Mouse (Mus musculus): ENCODE measurements around the gene Gm2016.
"Not testable (repeated sequence)": the region's sequence is repeated elsewhere in the genome, so short reads cannot be mapped to it uniquely, and the experiment has no call there.

Gm2016 gene

DNA sequence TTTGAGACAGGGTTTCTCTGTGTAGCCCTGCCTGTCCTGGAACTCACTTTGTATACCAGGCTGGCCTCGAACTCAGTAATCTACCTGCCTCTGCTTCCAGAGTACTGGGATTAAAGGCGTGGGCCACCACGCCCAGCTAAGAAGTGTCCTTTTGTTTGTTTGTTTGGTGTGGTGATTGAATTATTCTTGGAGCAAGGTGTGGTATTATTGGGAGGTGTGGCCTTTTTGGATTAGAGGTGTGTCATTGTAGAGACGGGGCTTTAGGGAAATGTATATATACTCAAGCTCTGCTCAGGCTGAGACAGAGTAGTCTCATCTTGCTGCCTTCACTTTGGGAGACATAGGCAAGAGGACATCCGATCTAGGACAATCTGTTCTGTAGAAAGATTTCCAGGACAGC is at the start of gene Gm2016:
Gene Gm2016, plus strand, starts transcription at position 301 of the 400 bp plus-strand sequence.
- not testable (repeated sequence) for H3K36me3 ChIP-seq (ENCODE audit: insufficient read depth, low read length); H3K27me3 ChIP-seq (ENCODE audit: insufficient read depth, low read length); H3K4me1 ChIP-seq (replicated peaks; ENCODE audit: low read depth, low read length); H3K9me3 ChIP-seq (ENCODE audit: low read length); H3K4me3 ChIP-seq (replicated peaks; ENCODE audit: low read length)

DNA sequence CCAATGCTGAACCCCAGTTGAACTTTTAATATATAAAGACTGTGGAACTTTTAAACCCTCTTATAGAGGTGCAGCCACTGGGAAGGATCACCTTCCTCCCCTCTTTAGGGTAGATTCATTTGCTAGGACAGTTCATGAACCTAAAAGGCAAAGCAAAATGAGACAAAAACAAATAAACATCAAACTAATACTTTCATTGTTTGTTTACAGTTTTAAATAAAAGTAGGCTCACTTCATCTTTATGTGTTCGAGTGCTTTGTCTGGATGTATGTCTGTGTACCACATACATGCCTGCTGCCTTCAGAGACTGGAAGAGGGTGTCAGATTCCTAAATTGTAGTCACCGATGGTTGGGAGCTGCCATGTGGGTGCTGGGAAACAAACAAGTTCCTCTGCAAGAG is 31.6 kb upstream of the Gm2016 start, which contains the start of gene Gm2001:
Gene Gm2001, minus strand, starts transcription at position 101 of the 400 bp plus-strand sequence.
- H3K36me3 ChIP-seq (ENCODE audit: insufficient read depth, low read length); H3K4me1 ChIP-seq (replicated peaks; ENCODE audit: low read depth, low read length); H3K27me3 ChIP-seq (ENCODE audit: insufficient read depth, low read length); H3K9me3 ChIP-seq (ENCODE audit: low read length); H3K4me3 ChIP-seq (replicated peaks; ENCODE audit: low read length): not testable (repeated sequence)

DNA sequence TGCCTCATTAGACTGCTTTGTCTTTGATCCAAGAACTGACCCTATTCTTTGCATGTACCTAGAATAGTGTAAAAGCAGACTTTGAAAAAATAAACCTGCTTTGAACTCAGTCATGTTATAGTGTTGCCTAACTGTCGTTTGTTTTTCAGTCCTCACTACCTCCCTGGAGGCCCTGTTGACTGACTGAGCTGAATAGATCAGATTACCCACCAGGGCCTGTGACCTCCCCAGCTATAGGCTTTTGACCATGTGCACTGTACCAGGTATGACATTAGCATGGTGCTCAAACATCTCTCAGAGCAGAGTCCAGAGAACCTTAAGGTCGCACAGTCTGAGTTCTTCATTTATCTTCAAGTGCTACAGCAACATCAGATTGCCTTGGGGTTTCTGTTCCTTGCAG is 23.2 kb upstream of the Gm2016 start:
- H3K27me3 ChIP-seq (ENCODE audit: insufficient read depth, low read length); H3K9me3 ChIP-seq (ENCODE audit: low read length); H3K4me3 ChIP-seq (replicated peaks; ENCODE audit: low read length); H3K4me1 ChIP-seq (replicated peaks; ENCODE audit: low read depth, low read length); H3K36me3 ChIP-seq (ENCODE audit: insufficient read depth, low read length): not testable (repeated sequence)

DNA sequence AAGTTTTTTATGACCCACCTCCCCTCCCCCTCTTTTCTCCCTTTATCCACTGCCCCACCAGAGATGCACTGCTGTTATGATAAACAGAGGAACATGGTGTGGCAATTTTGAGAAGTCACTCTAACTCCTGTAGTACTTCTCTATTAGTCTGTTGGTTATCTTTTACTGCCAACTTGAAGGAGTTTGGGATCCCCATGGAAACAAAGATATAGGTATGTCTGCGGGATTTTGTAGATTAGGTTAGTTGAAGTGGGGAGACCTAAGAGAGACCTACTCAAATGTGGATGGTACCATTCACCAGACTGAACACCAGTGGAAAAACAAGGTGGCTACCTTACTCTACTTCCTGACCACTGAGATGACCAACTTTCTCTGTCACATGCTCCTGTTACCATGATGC is 17.8 kb upstream of the Gm2016 start:
- not testable (repeated sequence) for H3K36me3 ChIP-seq (ENCODE audit: insufficient read depth, low read length); H3K4me1 ChIP-seq (replicated peaks; ENCODE audit: low read depth, low read length); H3K9me3 ChIP-seq (ENCODE audit: low read length); H3K27me3 ChIP-seq (ENCODE audit: insufficient read depth, low read length); H3K4me3 ChIP-seq (replicated peaks; ENCODE audit: low read length)

DNA sequence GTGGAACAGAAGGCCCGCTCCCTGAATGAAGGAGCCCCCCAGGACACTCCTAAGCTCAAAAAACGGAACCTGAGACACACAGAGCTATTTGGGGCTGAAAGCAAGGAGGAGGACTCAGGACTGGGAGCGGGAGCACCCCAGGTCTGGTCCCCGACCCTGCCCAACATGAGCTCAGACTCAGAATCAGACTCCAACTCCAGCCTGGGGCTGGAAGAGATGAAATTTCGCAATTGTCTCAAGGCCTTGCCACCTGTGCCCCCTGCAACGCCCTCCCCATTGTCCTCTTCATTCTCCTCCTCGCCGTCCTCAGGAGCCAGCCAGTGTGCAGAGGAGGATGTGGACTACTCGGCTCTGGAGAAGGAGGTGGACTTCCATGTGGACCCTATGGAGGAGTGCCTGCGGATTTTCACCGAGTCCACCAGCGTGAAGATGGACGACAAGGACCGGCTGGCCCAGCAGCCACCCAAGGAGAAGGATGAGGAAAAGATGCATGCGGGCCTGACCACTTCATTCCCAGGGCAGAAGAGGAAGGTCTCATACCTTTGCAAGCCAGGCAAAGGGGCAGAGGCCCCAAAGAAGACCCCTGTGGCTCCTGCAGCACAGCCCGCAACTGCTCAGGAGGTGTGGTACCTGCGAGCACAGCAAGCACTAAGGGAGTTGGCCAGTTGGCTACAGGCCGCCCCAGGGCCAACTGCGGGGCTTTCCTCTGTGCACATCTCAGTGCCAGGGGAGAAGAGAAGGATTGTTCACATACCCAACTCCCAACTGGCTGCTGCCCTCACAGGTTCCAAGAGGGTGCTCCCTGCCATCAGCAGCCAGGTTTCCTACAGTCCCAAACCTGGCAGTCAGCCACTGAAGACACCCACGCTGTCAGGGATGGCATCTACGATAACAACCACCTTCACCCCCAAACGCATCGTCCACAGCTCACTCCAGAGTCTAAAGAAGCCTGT is 11.9 kb upstream of the Gm2016 start:
- not testable (repeated sequence) for H3K27me3 ChIP-seq (ENCODE audit: insufficient read depth, low read length); H3K4me1 ChIP-seq (replicated peaks; ENCODE audit: low read depth, low read length); H3K4me3 ChIP-seq (replicated peaks; ENCODE audit: low read length); H3K36me3 ChIP-seq (ENCODE audit: insufficient read depth, low read length)
- peaks cover 21% of the 10 kb centered on the region for H3K9me3 ChIP-seq (ENCODE audit: low read length)

DNA sequence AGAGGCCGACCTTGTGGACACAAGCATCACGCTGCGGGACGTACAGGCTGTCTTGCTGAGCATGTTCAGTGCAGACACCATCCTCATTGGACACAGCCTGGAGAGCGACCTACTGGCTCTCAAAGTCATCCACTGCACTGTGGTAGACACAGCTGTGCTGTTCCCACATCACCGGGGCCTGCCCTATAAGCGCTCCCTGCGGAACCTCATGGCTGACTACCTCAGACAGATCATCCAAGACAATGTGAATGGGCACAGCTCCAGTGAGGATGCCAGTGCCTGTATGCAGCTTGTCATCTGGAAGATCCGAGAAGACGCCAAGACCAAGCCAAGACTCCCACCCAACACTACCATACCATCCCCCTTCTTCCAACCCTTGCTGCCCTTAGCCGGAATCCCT is 10.2 kb upstream of the Gm2016 start:
- H3K36me3 ChIP-seq (ENCODE audit: insufficient read depth, low read length); H3K4me1 ChIP-seq (replicated peaks; ENCODE audit: low read depth, low read length); H3K27me3 ChIP-seq (ENCODE audit: insufficient read depth, low read length); H3K4me3 ChIP-seq (replicated peaks; ENCODE audit: low read length): not testable (repeated sequence)
- peaks cover 21% of the 10 kb centered on the region for H3K9me3 ChIP-seq (ENCODE audit: low read length)

DNA sequence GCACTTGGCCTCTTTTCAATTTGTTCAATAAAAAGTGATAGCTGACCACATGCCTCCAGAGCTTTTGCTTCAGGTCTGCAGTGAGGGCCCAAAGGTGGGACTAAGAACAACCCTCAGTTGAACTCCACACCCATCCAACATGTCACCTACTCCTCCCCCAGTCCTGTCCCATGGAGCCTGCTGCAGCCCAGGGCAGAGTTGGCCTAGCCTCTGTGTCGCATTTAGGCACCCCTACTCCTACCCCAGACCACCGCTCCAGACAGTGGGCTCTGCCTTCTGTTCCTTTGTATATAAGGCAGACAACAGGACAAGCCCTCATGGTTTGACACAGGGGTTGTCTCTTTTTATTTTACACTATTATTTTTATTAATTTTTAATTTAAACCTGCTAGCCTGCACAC is 9.8 kb upstream of the Gm2016 start:
- peaks cover 21% of the 10 kb centered on the region for H3K9me3 ChIP-seq (ENCODE audit: low read length)
- not testable (repeated sequence) for H3K36me3 ChIP-seq (ENCODE audit: insufficient read depth, low read length); H3K27me3 ChIP-seq (ENCODE audit: insufficient read depth, low read length); H3K4me1 ChIP-seq (replicated peaks; ENCODE audit: low read depth, low read length); H3K4me3 ChIP-seq (replicated peaks; ENCODE audit: low read length)

DNA sequence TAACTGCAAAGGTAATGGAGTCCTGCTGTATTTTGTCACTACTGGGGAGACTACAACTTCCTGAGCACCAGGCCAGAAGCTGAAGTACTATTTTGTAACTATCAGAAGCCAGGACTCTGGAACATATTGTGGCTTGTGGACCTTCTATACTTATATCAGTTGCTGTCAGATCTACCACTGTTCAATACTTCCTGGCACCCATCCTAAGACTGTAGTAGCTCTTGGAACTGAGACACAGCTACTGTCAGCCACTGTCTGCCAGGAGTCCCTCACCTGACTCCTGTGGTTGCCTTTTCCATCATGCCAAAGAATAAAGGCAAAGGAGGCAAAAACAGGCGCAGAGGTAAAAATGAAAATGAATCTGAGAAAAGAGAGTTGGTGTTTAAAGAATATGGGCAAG is 21.2 kb downstream of the Gm2016 start, which contains the start of gene Gm2022:
Gene Gm2022, plus strand, starts transcription at position 301 of the 400 bp plus-strand sequence.
- not testable (repeated sequence) for H3K27me3 ChIP-seq (ENCODE audit: insufficient read depth, low read length); H3K4me3 ChIP-seq (replicated peaks; ENCODE audit: low read length); H3K4me1 ChIP-seq (replicated peaks; ENCODE audit: low read depth, low read length); H3K36me3 ChIP-seq (ENCODE audit: insufficient read depth, low read length); H3K9me3 ChIP-seq (ENCODE audit: low read length)

DNA sequence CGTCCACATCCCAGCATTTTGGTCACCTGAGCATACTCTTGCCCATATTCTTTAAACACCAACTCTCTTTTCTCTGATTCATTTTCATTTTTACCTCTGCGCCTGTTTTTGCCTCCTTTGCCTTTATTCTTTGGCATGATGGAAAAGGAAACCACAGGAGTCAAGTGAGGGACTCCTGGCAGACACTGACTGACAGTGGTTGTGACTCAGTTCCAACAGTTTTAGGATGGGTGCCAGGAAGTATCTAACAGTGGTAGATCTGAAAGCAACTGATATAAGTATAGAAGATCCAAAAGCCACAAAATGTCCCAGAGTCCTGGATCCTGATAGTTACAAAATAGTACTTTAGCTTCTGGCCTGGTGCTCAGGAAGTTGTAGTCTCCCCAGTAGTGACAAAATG is 45.8 kb downstream of the Gm2016 start, which contains the start of gene Gm2035:
Gene Gm2035, minus strand, starts transcription at position 137 of the 400 bp plus-strand sequence.
- not testable (repeated sequence) for H3K27me3 ChIP-seq (ENCODE audit: insufficient read depth, low read length); H3K4me1 ChIP-seq (replicated peaks; ENCODE audit: low read depth, low read length); H3K36me3 ChIP-seq (ENCODE audit: insufficient read depth, low read length); H3K9me3 ChIP-seq (ENCODE audit: low read length); H3K4me3 ChIP-seq (replicated peaks; ENCODE audit: low read length)

All from E14TG2a.4 (cell line).